Mouse (Mus musculus): ENCODE measurements at regions not wholly inside any gene's neighbourhood (a gene's known extent, or its start where the extent isn't known, plus 50 kb on each side); places are given as distances from the start of the nearest gene placed in this dataset.

- in situ Hi-C loops (cut with MboI, MseI), result no loop called here
Observed at GRCm38 (mm10) chr7:144994229-144994628, 54.5 kb upstream of the Ccnd1 start.

- in situ Hi-C loops (cut with MboI, MseI), result no loop called here
Observed at GRCm38 (mm10) chr7:144993566-144993965, 53.8 kb upstream of the Ccnd1 start.

- in situ Hi-C loops (cut with MboI, MseI), result no loop called here
Observed at GRCm38 (mm10) chr7:144991760-144992159, 52.0 kb upstream of the Ccnd1 start.
